Mouse (Mus musculus) lung, embryonic 16.5 days (tissue): ENCODE measurements around the gene Slbp. TPM values are rescaled to one million over a fixed set of nuclear protein-coding genes. Genes with fewer than 3 reads are reported as not detected.

Experiments
- ATAC-seq: fragments of 200-750 bp; cut with Nextera tagmentation; 2 replicates; pipeline ENCODE4 v1.8.0; 2017; ENCODE audit warnings: low read depth, mild to moderate bottlenecking, moderate library complexity
- H3K27ac ChIP-seq: fragments of 300-500 bp; sonication (generic); 2 replicates; pipeline ENCODE4 v1.5.1; 2014; ENCODE audit warnings: mild to moderate bottlenecking, control low read depth, low read length
- H3K27me3 ChIP-seq: fragments of 300-500 bp; sonication (generic); 2 replicates; pipeline ENCODE4 v1.6.1; 2014; ENCODE audit warnings: low read depth, low read length, mixed read lengths; ENCODE audit not compliant: control insufficient read depth, insufficient read depth
- H3K36me3 ChIP-seq: fragments of 300-500 bp; sonication (generic); 2 replicates; pipeline ENCODE4 v1.6.1; 2014; ENCODE audit warnings: low read length; ENCODE audit not compliant: control insufficient read depth, insufficient read depth
- H3K4me1 ChIP-seq: fragments of 300-500 bp; sonication (generic); replicated peaks from 2 replicates; pipeline ENCODE4 v1.6.1; 2014; ENCODE audit warnings: low read length, mixed read lengths; ENCODE audit not compliant: control insufficient read depth, insufficient read depth
- H3K4me2 ChIP-seq: fragments of 300-500 bp; sonication (generic); 2 replicates; pipeline ENCODE4 v1.6.1; 2014; ENCODE audit warnings: low read depth, low read length, control low read depth
- H3K4me3 ChIP-seq: fragments of 300-500 bp; sonication (generic); 2 replicates; pipeline ENCODE4 v1.5.1; 2014; ENCODE audit warnings: mild to moderate bottlenecking, low read length, control low read depth
- H3K9ac ChIP-seq: fragments of 300-500 bp; sonication (generic); 2 replicates; pipeline ENCODE4 v1.6.1; 2014; ENCODE audit warnings: low read length, control low read depth
- H3K9me3 ChIP-seq: fragments of 300-500 bp; sonication (generic); 2 replicates; pipeline ENCODE4 v1.6.1; 2016; ENCODE audit warnings: low read length; ENCODE audit not compliant: control insufficient read depth
- WGBS: fragments of 180-500 bp; shearing (Covaris S2); extraction: QIAGEN DNeasy Blood & Tissue Kit; methylation state at CpG from one replicate; pipeline ENCODE4 v1.1.7; 2014; 5-methylcytosine and 5-hydroxymethylcytosine counted together
- polyA plus RNA-seq: library from polyadenylated mRNA; unstranded; fragments of >200 nt; fragmentation: Nextera tagmentation; extraction: Ambion mirVana; gene quantifications from 2 replicates; pipeline ENCODE4 v1.2.1, GENCODE M21; 2015

Slbp gene
- polyA plus RNA-seq: 242 and 259 TPM in 2 replicates

DNA sequence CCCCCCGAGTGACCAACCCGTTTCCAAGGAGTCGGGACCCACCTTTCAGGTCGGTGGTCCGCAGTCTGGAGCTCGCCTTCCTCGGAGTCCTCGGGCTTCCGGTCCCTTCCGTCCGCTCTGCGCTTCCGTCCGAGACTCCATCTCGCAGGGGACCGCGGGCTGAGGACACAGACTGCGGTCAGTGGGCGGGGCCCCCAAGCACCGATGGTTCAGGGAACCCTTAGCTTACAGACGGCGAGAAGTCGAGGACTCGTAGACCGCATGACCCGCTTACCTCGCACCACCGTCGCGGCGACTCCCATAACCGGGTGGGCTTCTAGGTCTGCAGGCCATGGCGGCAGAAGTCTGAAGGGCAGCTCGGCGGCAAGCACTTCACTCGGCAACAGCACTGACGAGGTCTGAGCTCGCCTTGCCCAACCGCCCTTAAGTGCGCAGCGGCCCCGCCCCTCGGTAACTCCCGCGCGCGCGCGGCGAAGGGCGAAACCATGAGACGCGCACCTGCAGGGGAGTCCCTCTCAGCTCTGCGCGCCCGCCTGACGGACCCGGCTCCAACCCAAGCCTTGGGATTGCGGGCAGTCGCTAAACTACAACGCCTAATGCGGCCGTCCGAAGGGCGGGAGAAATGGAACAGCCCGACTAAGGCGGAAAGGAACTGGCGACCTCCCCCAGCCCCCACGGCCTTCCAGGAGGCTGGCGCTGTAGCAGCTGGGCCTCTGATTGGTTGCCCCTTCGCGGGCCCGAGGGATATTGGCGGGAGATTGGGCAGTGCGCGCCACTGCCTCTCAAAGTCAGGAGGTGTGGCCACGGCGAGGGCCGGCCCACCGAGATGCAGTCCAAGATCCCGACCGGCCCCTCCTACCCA, at the start of gene Slbp:
TSS of gene Slbp (minus strand) at position 654 of the 862 bp plus-strand sequence.
- peak; percentile 96 for ATAC-seq
- H3K36me3 ChIP-seq: peaks cover 23% of the 10 kb centered on the region
- H3K4me2 ChIP-seq: peak within 1 kb of the TSS; percentile 66
- H3K27ac ChIP-seq: peak within 1 kb of the TSS; percentile 96
- no peaks in the 10 kb centered on the region for H3K9me3 ChIP-seq
- peak within 1 kb of the TSS; percentile 85 for H3K9ac ChIP-seq
- H3K4me3 ChIP-seq: peak within 1 kb of the TSS; percentile 72
- H3K27me3 ChIP-seq: no peaks in the 10 kb centered on the region
- WGBS: under 1% methylated on average over 82 of the region's 82 CpGs
- H3K4me1 ChIP-seq: peaks cover 30% of the 10 kb centered on the region

DNA sequence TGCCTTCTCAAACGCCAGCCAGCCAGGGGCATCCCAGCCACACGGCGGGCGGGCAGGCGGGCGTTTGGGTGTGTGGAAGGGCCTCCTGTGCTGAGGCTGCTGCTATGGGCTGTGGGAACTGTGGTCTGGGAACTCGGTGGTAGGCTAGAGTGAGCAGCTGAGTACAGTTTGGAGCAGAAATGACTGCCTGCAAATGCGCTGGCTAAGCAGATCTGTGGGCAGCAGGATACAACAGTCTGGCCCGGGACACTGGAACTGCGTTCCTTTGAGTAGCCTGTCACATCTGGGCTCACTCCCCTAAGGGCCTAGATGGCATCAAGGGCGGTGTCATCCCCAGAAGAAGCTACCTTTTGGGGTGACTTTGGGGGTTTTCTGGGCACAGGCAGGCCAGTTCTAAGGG, 49.5 kb upstream of the Slbp start:
- no peaks in the 10 kb centered on the region for H3K9me3 ChIP-seq
- WGBS: 66% methylated on average over 11 of the region's 11 CpGs
- H3K4me3 ChIP-seq: no peak overlapping the region
- ATAC-seq: no peak
- H3K4me2 ChIP-seq: no peak overlapping the region
- H3K4me1 ChIP-seq: peaks cover 67% of the 10 kb centered on the region
- H3K36me3 ChIP-seq: no peaks in the 10 kb centered on the region
- no peak overlapping the region for H3K9ac ChIP-seq
- no peaks in the 10 kb centered on the region for H3K27me3 ChIP-seq
- H3K27ac ChIP-seq: peak overlapping the region; percentile 32

DNA sequence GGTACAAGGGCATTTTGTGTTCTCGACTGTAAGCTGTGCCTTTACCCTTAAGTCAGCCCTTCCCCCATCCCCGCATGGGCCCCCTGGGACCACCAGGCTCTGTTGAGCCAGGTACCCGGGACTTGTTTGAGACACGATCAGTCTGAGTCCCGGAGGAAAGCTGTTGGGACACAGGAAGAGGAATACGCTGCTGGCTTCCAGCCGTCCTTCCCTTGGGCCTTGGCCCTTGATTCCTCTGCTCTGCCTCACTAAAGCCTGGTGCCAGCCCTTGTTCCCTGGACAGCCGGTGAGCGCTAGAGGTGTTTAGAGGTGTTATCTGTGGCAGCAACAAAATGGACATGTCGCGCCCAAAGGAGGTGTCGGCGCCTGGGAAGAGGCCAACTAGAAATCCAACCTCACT, 47.6 kb upstream of the Slbp start:
- ATAC-seq: no peak
- no peaks in the 10 kb centered on the region; the same call in 1 of the 2 replicates for H3K27me3 ChIP-seq
- H3K9ac ChIP-seq: no peak overlapping the region
- H3K36me3 ChIP-seq: no peaks in the 10 kb centered on the region
- no peak overlapping the region for H3K4me3 ChIP-seq
- H3K9me3 ChIP-seq: no peaks in the 10 kb centered on the region
- no peak overlapping the region for H3K4me2 ChIP-seq
- peaks cover 59% of the 10 kb centered on the region for H3K4me1 ChIP-seq
- WGBS: 16% methylated on average over 13 of the region's 13 CpGs
- H3K27ac ChIP-seq: no peak overlapping the region

DNA sequence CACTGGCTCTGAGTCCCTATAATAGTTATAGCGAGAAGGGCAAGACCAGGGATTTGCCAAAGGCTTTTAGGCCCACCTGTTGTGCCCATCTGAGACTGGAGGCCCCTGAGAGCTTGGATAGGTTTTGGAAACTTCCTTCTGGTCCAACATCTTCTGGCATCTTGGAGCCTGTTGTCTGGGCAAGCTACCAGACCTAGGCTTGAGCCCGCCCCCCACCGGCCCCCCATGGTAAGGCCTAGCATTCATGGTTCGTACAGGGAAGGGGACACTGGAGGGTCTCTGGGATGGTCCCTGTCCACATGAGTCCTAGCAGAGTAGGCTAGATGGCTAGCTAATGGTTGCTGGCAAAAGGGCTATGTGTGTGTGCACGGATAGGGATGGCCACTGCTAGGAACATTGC, 46.3 kb upstream of the Slbp start:
- 89% methylated on average over 5 of the region's 5 CpGs for WGBS

DNA sequence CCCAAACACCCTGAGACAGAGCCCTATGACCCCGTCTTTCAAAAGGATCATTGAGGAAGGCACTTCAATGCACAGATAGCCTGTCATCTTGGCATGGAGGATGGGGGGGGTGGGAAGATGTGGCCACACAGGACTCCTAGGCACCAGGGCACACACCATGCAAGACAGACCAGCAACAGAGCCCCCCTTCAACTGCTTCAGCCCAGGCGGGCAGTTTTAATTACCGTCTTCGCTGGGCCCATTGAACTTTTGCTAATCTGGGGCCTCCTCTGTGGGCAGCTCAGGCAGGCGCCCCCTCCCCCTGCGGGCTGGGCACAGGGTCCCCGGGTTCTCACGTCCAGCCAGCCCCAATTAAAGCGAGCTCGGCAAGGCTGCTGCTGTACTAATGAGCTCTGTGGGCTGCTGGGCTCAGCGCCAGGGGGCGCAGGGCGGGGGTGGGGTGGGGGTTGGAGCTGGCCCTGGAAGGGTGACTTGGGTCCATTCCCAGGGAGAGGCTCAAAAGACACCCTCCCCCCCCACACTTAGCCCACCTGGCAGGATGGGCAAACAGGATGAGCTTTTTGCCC, 45.7 kb upstream of the Slbp start:
- no peaks in the 10 kb centered on the region; the same call in 1 of the 2 replicates for H3K27me3 ChIP-seq
- no peak for ATAC-seq
- H3K4me2 ChIP-seq: peak overlapping the region; percentile 30; the same call in 1 of the 2 replicates
- H3K4me1 ChIP-seq: peaks cover 64% of the 10 kb centered on the region
- WGBS: 23% methylated on average over 13 of the region's 13 CpGs
- peak overlapping the region; percentile 98 for H3K27ac ChIP-seq
- no peaks in the 10 kb centered on the region for H3K9me3 ChIP-seq
- H3K36me3 ChIP-seq: no peaks in the 10 kb centered on the region
- H3K4me3 ChIP-seq: no peak overlapping the region
- peak overlapping the region; percentile 53 for H3K9ac ChIP-seq

More for the DNA sequence above, 46.3 kb upstream of the Slbp start:
- peak overlapping the region; percentile 53; the same call in 1 of the 2 replicates for H3K9ac ChIP-seq
- no peaks in the 10 kb centered on the region for H3K36me3 ChIP-seq
- H3K4me1 ChIP-seq: peaks cover 60% of the 10 kb centered on the region
- H3K27ac ChIP-seq: peak overlapping the region; percentile 98
- H3K4me3 ChIP-seq: no peak overlapping the region
- H3K9me3 ChIP-seq: no peaks in the 10 kb centered on the region
- H3K27me3 ChIP-seq: no peaks in the 10 kb centered on the region; the same call in 1 of the 2 replicates
- ATAC-seq: no peak
- H3K4me2 ChIP-seq: no peak overlapping the region

DNA sequence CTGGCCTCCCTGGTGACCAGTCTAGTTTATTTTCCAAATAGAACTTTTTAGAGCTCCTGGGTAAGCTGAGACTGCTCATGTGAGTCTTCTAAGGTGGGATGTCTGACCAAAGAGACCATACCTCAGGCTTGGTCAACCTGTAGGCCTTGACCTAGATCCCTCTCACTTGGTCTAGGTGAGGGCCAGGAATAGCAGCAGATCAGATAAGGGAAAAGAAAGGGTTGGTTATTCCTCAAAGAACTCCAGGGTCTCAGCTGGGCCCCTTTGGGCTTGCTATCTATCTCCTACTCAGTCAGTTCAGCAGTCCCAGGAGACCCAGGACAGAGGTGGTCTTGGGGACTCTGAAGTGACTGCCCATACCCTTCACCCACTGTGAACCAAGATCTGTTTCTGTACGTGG, 45.2 kb upstream of the Slbp start:
- no peak overlapping the region for H3K4me3 ChIP-seq
- no peak for ATAC-seq
- H3K27me3 ChIP-seq: no peaks in the 10 kb centered on the region; the same call in 1 of the 2 replicates
- no peak overlapping the region for H3K4me2 ChIP-seq
- no peaks in the 10 kb centered on the region for H3K36me3 ChIP-seq
- peaks cover 66% of the 10 kb centered on the region for H3K4me1 ChIP-seq
- peak overlapping the region; percentile 53 for H3K9ac ChIP-seq
- no peaks in the 10 kb centered on the region for H3K9me3 ChIP-seq
- WGBS: 52% methylated on average over 1 of the region's 1 CpGs
- peak overlapping the region; percentile 98 for H3K27ac ChIP-seq

DNA sequence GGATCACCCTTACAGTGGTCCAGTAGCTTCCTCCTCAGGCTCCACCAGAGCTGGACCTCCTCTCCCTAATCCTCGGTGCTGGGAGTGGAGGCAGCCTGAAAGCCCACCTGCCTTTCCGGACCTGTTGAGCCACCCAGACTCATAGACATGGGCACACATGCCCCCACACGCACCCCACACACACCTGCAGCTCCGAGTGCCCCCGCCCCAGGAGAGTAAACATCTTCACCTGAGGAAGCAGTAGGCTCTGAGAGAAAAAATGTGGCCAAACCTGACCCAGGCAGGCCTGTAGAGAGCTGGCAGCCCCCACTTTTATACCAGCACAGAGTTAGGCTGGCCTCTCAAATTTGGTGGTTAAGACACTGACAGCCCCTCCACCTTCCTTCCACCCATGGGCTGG, 44.1 kb upstream of the Slbp start:
- Histone ChIP-seq H3K36me3 (no peaks in the 10 kb centered on the region), H3K4me3 (0 out of 2 replicates have a peak overlapping the region, but pooled peaks have one; percentile 4), H3K27me3 (no peaks in the 10 kb centered on the region; the same call in 1 of the 2 replicates), H3K9me3 (no peaks in the 10 kb centered on the region), H3K4me1 (peaks cover 66% of the 10 kb centered on the region), H3K9ac (peak overlapping the region; percentile 78), H3K4me2 (peak overlapping the region; percentile 87), H3K27ac (peak overlapping the region; percentile 98)
- WGBS: 56% methylated on average over 5 of the region's 5 CpGs
- peak; percentile 69 for ATAC-seq

DNA sequence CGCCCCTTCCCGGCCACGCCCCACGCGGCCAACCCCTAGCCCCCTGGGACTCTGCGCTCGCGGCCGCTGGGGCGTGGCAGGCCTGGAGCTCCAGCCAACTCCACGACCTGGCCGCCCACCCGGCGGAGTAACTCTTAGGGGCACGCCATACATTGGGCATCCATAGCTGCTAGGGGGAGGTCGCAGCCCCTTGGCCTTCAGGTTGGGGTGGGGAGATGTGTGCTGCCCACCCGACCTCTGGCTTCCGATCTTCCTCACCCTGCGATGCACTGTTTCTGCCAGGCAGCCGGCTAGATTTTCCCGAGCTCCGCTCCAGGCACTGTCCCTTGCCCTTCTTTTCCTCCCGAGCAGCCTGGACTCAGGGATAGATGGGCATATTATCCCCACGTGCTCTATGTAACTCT, 43.3 kb upstream of the Slbp start:
- Histone ChIP-seq H3K4me3 (peak overlapping the region; percentile 50), H3K4me2 (peak overlapping the region; percentile 87), H3K27me3 (no peaks in the 10 kb centered on the region; the same call in 1 of the 2 replicates), H3K9me3 (no peaks in the 10 kb centered on the region), H3K27ac (peak overlapping the region; percentile 98), H3K9ac (peak overlapping the region; percentile 78), H3K4me1 (peaks cover 63% of the 10 kb centered on the region), H3K36me3 (no peaks in the 10 kb centered on the region)
- peak; percentile 37 for ATAC-seq
- 9% methylated on average over 21 of the region's 24 CpGs for WGBS
